Mouse (Mus musculus) ES-Bruce4 (cell line): Measurements from ENCODE around the gene Polr2j.

Source experiments
- CTCF ChIP-seq: IDR thresholded peaks from one replicate; pipeline ENCODE4 v1.8.1; 2011; ENCODE audit warnings: low read depth, low read length
- POLR2A ChIP-seq: IDR thresholded peaks from one replicate; pipeline ENCODE4 v1.8.1; 2011; ENCODE audit warnings: low read length; ENCODE audit not compliant: insufficient read depth

DNA sequence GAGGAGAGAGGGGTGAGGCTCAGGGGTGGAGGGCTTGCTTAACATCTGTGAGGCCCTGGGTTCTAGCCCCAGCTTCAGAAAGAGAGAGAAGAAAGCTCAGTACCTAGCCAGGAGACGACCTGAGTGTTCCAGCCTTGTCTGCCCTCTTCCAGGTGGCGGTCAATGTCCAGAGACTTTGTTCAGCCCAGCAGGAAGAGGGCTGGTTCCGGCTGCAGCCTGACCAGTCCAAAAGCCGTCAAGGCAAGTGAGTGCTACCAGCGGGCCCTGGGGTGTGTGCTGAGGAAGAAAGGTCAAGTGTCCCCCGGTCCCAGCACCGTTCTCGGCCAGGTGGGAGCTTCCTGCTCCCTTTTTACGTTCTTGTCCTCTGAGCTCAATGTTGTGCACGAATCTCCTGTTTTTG is 17.9 kb upstream of the Polr2j start:
- TF ChIP-seq CTCF (no peak), POLR2A (no peak)
